Mouse (Mus musculus): ENCODE measurements at regions not wholly inside any gene's neighbourhood (a gene's known extent, or its start where the extent isn't known, plus 50 kb on each side); places are given as distances from the start of the nearest gene placed in this dataset.

- DNase-seq (ENCODE audit: low read depth): no peak
These were observed 152.3 kb downstream of the Atp23 start for GRCm38 (mm10) chr10:126748696-126749466.

- DNase-seq (ENCODE audit: low read depth): no peak
These were observed 166.5 kb downstream of the Atp23 start for GRCm38 (mm10) chr10:126734661-126735060.

GRCm38 (mm10) chr10:126727840-126728239 is 173.3 kb downstream of the Atp23 start:
- DNase-seq (ENCODE audit: low read depth): no peak

- DNase-seq (ENCODE audit: low read depth): no peak
These were observed 183.2 kb downstream of the Atp23 start for GRCm38 (mm10) chr10:126717961-126718360.

- no peak for DNase-seq (ENCODE audit: low read depth)
These were observed 189.4 kb downstream of the Atp23 start for GRCm38 (mm10) chr10:126711758-126712157.

- DNase-seq (ENCODE audit: low read depth): no peak
These were observed 191.8 kb downstream of the Atp23 start for GRCm38 (mm10) chr10:126709219-126709917.

GRCm38 (mm10) chr10:126708730-126709129 is 192.4 kb downstream of the Atp23 start:
- DNase-seq (ENCODE audit: low read depth): no peak

- no peak for DNase-seq (ENCODE audit: low read depth)
These were observed 192.9 kb downstream of the Atp23 start for GRCm38 (mm10) chr10:126708215-126708614.

GRCm38 (mm10) chr10:126697086-126697485 is 204.1 kb downstream of the Atp23 start:
- DNase-seq (ENCODE audit: low read depth): no peak

- DNase-seq (ENCODE audit: low read depth): no peak
These were observed 210.1 kb downstream of the Atp23 start for GRCm38 (mm10) chr10:126690914-126691673.

- no peak for DNase-seq (ENCODE audit: low read depth)
These were observed 220.6 kb downstream of the Atp23 start for GRCm38 (mm10) chr10:126680275-126681184.

GRCm38 (mm10) chr10:126679224-126680120 is 221.7 kb downstream of the Atp23 start:
- DNase-seq (ENCODE audit: low read depth): no peak

GRCm38 (mm10) chr10:126673437-126673836 is 227.7 kb downstream of the Atp23 start:
- DNase-seq (ENCODE audit: low read depth): no peak

- no peak for DNase-seq (ENCODE audit: low read depth)
These were observed 236.6 kb downstream of the Atp23 start for GRCm38 (mm10) chr10:126664408-126665083.

GRCm38 (mm10) chr10:126663461-126664013 is 237.6 kb downstream of the Atp23 start:
- DNase-seq (ENCODE audit: low read depth): no peak

GRCm38 (mm10) chr10:126662765-126663164 is 238.4 kb downstream of the Atp23 start:
- no peak for DNase-seq (ENCODE audit: low read depth)

GRCm38 (mm10) chr10:126661095-126661615 is 240.0 kb downstream of the Atp23 start:
- no peak for DNase-seq (ENCODE audit: low read depth)

- no peak for DNase-seq (ENCODE audit: low read depth)
These were observed 241.1 kb downstream of the Atp23 start for GRCm38 (mm10) chr10:126660024-126660423.

- no peak for DNase-seq (ENCODE audit: low read depth)
These were observed 248.5 kb downstream of the Atp23 start for GRCm38 (mm10) chr10:126652693-126653092.
